Mouse (Mus musculus): ENCODE results near the gene Gm49776. TPM values are rescaled to one million over a fixed set of nuclear protein-coding genes. Genes with fewer than 3 reads are reported as not detected.
"Not testable (repeated sequence)": the region's sequence is repeated elsewhere in the genome, so short reads cannot be mapped to it uniquely, and the experiment has no call there.

Gene Gm49776
- total RNA-seq, 2 experiments from 2014 or later: not detected

GRCm38 (mm10) chr16:18213689-18214088 is 44.4 kb downstream of the Gm49776 start:
- peak; percentile 84 to 94 for DNase-seq (ENCODE audit: low spot score in 2 of 2)
- intact Hi-C loops (cut with DNase I): loop anchor here (5.0 to 10.0 kb wide), 2 partner anchors 36 to 289 kb away; partner anchors contain the start of gene Slc25a1

GRCm38 (mm10) chr16:18211417-18212171 is 46.5 kb downstream of the Gm49776 start:
- intact Hi-C loops (cut with DNase I): loop anchor here (1.0 to 10.0 kb wide), 5 partner anchors 34 to 287 kb away; partner anchors contain the start of genes Dgcr6, Rtn4r and Slc25a1
- DNase-seq (ENCODE audit: low spot score in 2 of 2): peak; percentile 96 to 97

DNA sequence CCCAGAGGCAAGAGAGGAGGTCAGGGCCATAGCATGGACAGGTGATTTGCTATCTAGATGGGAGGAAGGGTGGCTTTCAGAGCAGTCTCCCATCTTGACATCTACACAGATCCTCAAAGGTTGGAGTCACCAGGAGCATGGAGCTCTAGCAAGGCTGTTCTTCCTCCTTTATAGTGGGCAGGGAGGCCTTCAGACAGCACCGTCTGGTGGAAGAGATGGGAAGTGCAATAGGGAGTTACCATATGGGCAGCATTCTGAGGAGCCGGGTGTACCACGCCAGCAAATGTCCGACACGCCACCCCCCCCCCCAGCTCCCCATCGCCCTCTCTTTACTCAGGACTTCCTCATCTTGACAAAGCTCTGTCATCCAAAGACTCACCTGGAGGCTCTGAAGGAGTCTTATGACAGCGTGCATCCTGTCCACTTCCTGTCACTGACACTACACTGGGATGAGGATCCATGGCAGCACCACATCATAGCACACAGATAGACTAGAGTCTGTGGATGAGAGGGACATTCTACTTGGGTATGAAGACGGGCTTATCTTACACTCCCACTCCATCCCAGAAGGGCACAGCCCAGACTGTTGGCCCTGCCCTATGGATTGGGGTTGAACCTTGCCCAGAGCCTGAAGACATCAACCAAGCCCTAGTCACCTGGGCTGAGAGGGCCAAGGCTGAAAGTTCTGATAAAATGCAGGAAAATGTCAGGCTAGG is 47.3 kb downstream of the Gm49776 start:
- intact Hi-C loops (cut with DNase I): loop anchor here (2.0 to 10.0 kb wide), 4 partner anchors 34 to 286 kb away; partner anchors contain the start of genes Dgcr6, Rtn4r and Slc25a1
- DNase-seq (ENCODE audit: low spot score in 2 of 2): peak; percentile 83 to 87

- intact Hi-C loops (cut with DNase I): no loop called here
- DNase-seq (ENCODE audit: low spot score in 2 of 2): no peak
Measured at GRCm38 (mm10) chr16:18203430-18204091, 54.6 kb downstream of the Gm49776 start.

- intact Hi-C loops (cut with DNase I): no loop called here
- no peak for DNase-seq (ENCODE audit: low spot score in 2 of 2)
Measured at GRCm38 (mm10) chr16:18202061-18202460, 56.1 kb downstream of the Gm49776 start.

DNA sequence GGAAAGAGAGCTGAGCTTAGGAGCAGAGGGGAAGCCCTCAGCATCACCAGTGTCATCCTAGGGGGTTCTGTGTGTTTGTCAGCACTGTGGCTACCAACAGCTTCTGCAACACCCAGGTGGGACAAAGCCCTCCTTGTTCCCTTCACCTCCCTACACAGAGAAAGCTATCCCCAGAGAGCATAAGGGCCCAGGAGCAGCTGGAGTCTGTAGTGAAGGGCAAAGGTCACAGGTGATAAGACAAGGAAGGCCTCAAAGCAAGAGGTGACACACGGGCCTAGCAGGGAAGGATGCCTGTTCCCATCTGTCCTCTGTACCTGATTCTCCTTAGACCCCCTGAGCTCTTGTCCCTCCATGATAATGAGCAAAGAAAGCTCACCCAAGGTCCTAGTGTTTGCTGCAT is 56.5 kb downstream of the Gm49776 start:
- intact Hi-C loops (cut with DNase I): no loop called here
- no peak for DNase-seq (ENCODE audit: low spot score in 2 of 2)

DNA sequence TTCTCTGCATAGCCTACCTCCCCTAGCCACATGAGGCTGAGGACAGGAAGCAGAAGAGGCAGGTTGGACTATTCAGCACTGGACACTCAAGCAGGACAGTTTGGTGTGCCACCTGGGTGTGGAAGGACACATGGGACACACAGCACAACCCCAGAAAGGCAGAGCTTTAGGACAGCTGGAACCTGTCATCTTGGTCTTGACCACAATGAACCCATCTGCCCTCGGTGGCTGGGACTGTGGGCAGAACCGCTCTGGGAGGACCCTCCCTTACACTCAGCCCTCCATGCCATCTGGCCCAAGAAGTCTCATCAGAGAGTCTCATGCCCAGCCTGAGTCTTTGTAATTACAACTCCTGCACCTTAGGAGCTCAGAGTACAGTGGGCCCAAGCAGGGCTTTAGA is 58.1 kb downstream of the Gm49776 start:
- no peak for DNase-seq (ENCODE audit: low spot score in 2 of 2)
- intact Hi-C loops (cut with DNase I): no loop called here

DNA sequence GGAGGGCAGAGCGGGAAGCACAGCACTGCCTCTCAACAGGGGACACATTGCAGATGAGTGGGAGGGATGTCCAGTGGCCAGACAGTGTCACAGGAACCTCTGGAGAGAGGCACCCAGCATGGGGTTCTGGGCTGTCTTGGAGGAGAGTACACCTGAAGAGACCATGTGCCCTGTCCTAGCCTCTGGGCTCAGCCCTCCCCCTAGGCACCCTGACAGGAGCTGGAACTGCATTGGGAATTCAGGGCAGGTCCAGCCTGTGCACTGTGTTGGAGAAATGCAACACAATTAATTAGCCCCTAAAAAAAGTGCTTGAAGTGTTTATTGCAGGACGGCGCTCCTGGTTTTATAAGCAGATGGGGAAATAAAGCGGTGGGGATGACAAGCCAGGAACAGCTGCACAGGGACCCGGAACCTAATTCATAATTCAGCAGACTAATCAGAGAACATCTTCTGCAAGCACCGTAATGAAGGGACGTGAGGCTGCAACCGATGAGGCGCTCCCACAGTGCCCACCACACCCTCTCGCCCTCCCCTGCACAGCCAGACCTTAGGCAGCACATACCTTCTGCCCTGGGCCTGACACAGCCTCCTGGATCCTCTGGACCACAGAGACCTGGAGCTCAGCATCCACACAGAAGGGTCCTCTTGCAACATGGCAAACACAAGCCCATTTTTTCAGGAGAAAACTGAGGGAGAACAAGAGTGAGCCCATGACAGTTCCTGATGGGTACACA is 59.6 kb downstream of the Gm49776 start:
- no peak for DNase-seq (ENCODE audit: low spot score in 2 of 2)
- intact Hi-C loops (cut with DNase I): no loop called here

- DNase-seq (ENCODE audit: low spot score in 2 of 2): peak in 1 of 2 experiments; percentile 66
- intact Hi-C loops (cut with DNase I): no loop called here
Measured at GRCm38 (mm10) chr16:18197881-18198280, 60.2 kb downstream of the Gm49776 start.

DNA sequence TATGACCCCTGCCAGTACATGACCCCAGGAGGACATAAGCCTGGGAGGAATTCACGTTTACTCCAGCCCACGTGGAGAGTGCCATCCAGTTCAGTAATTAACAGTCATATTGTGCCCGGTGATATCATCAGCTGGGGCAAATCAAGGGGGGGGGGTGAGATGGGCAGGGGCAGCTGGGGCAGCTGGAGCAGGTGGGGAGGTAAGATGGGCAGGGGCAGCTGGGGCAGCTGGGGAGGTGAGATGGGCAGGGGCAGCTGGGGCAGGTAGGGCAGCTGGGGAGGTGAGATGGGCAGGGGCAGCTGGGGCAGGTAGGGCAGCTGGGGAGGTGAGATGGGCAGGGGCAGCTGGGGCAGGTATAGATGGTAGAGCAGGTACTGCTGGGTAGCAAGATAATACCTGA is 62.6 kb downstream of the Gm49776 start:
- DNase-seq (ENCODE audit: low spot score in 2 of 2); intact Hi-C loops (cut with DNase I): not testable (repeated sequence)

Small RNA genes lying within 50 kb of the gene (microRNA-seq; reads per million reads assigned to microRNA genes)
- 0 reads per million in 2 experiments for gene Gm24572
- gene Mir1306: 255 to 258 reads per million in 2 experiments

Other genes starting within 250 kb of the Gm49776 start
- gene Dgcr6, start 205.5 kb downstream of the Gm49776 start, total RNA-seq (2021): 100 to 1,000 TPM; 103 to 111 TPM
- gene Prodh, start 168.1 kb downstream of the Gm49776 start, total RNA-seq (2021): 10 to 100 TPM; 27.1 to 33.7 TPM
- 100 to 1,000 TPM; 105 to 118 TPM for gene Rtn4r, start 130.7 kb downstream of the Gm49776 start, total RNA-seq (2021)
- gene Ccdc188, start 40.4 kb downstream of the Gm49776 start, total RNA-seq (2021): not detected
- 100 to 1,000 TPM; 151 to 155 TPM for gene Zdhhc8, start 23.2 kb downstream of the Gm49776 start, total RNA-seq (2021)
- 10 to 100 TPM; 42.1 to 50.2 TPM for gene Trmt2a, start 9.6 kb downstream of the Gm49776 start, total RNA-seq (2021)
- gene Ranbp1, start 9.6 kb downstream of the Gm49776 start, total RNA-seq (2021): 100 to 1,000 TPM in 1 of 2 experiments, 10 to 100 TPM in 1; 88.1 to 106 TPM
- gene Dgcr8, start 30.9 kb upstream of the Gm49776 start, total RNA-seq (2021): 10 to 100 TPM; 38.2 to 44.9 TPM
- gene Tango2, start 89.8 kb upstream of the Gm49776 start, total RNA-seq (2021): 100 to 1,000 TPM; 122 to 135 TPM
- 10 to 100 TPM; 41.4 to 42.3 TPM for gene Arvcf, start 89.9 kb upstream of the Gm49776 start, total RNA-seq (2021)
- 10 to 100 TPM; 18.9 to 25.2 TPM for gene Txnrd2, start 168.1 kb upstream of the Gm49776 start, total RNA-seq (2021)
- 10 to 100 TPM; 74.2 to 80.8 TPM for gene Comt, start 168.5 kb upstream of the Gm49776 start, total RNA-seq (2021)
- gene Gnb1l, start 240.4 kb upstream of the Gm49776 start, total RNA-seq (2021): 1 to 10 TPM; 5.4 to 6.3 TPM
- gene Rtl10, start 240.6 kb upstream of the Gm49776 start, total RNA-seq (2021): 1 to 10 TPM; 6.7 to 8.8 TPM

Data from left cerebral cortex, postnatal 14 days (tissue).